Mouse (Mus musculus) kidney, embryonic 16.5 days (tissue): ENCODE measurements at regions not wholly inside any gene's neighbourhood (a gene's known extent, or its start where the extent isn't known, plus 50 kb on each side); places are given as distances from the start of the nearest gene placed in this dataset.

Experiments used
- ATAC-seq: fragments of 200-750 bp; cut with Nextera tagmentation; 2 replicates; pipeline ENCODE4 v1.8.0; 2017; ENCODE audit warnings: moderate TSS enrichment; ENCODE audit not compliant: low FRiP score, low TSS enrichment
- H3K27ac ChIP-seq: fragments of 300-500 bp; sonication (generic); 2 replicates; pipeline ENCODE4 v1.5.1; 2014; ENCODE audit warnings: low read length
- H3K27me3 ChIP-seq: fragments of 300-500 bp; sonication (generic); 2 replicates; pipeline ENCODE4 v1.6.1; 2014; ENCODE audit warnings: low read length, control low read depth, mixed read lengths; ENCODE audit not compliant: insufficient read depth
- H3K36me3 ChIP-seq: fragments of 300-500 bp; sonication (generic); 2 replicates; pipeline ENCODE4 v1.6.1; 2014; ENCODE audit warnings: low read length, control low read depth, mixed read lengths; ENCODE audit not compliant: insufficient read depth
- H3K4me1 ChIP-seq: fragments of 300-500 bp; sonication (generic); 2 replicates; pipeline ENCODE4 v1.6.1; 2014; ENCODE audit warnings: low read length, control low read depth, mixed read lengths; ENCODE audit not compliant: insufficient read depth
- H3K4me2 ChIP-seq: fragments of 300-500 bp; sonication (generic); replicated peaks from 2 replicates; pipeline ENCODE4 v1.6.1; 2014; ENCODE audit warnings: low read depth, low read length
- H3K4me3 ChIP-seq: fragments of 300-500 bp; sonication (generic); 2 replicates; pipeline ENCODE4 v1.5.1; 2014; ENCODE audit warnings: mild to moderate bottlenecking, low read length
- H3K9ac ChIP-seq: fragments of 300-500 bp; sonication (generic); replicated peaks from 2 replicates; pipeline ENCODE4 v1.6.1; 2014; ENCODE audit warnings: low read length
- H3K9me3 ChIP-seq: fragments of 300-500 bp; sonication (generic); 2 replicates; pipeline ENCODE4 v1.6.1; 2016; ENCODE audit warnings: low read length, control low read depth
- WGBS: fragments of 180-500 bp; shearing (Covaris S2); extraction: QIAGEN DNeasy Blood & Tissue Kit; methylation state at CpG from one replicate; pipeline ENCODE4 v1.1.7; 2014; 5-methylcytosine and 5-hydroxymethylcytosine counted together

DNA sequence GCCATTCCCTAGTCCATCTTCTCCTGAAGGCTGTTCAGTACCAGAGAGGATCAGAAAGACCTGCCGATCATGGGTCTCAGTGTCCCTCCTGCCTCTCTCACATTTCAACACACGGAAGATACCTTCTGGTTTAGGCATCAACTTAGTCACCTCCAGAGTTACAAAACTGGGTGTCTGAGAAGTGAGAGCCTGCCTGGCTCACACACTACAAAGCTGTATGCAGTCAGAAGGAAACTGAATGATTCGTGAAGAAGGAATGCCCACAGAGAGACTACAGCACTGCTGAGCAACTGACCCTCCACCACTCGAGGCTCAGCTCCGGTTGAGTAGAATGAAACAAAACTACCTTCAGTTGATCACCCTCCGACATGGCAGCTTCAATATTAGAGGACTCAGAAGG lies 147.9 kb downstream of the Gm12728 start:
- no peak overlapping the region for H3K4me3 ChIP-seq
- no peaks in the 10 kb centered on the region for H3K27me3 ChIP-seq
- 72% methylated on average over 6 of the region's 6 CpGs for WGBS
- H3K4me2 ChIP-seq = no peak overlapping the region
- H3K9me3 ChIP-seq = no peaks in the 10 kb centered on the region
- H3K9ac ChIP-seq = no peak overlapping the region
- no peak for ATAC-seq
- H3K27ac ChIP-seq = no peak overlapping the region
- no peaks in the 10 kb centered on the region for H3K36me3 ChIP-seq
- 0 out of 2 replicates have a peak, but pooled peaks cover 3% of the 10 kb centered on the region for H3K4me1 ChIP-seq

DNA sequence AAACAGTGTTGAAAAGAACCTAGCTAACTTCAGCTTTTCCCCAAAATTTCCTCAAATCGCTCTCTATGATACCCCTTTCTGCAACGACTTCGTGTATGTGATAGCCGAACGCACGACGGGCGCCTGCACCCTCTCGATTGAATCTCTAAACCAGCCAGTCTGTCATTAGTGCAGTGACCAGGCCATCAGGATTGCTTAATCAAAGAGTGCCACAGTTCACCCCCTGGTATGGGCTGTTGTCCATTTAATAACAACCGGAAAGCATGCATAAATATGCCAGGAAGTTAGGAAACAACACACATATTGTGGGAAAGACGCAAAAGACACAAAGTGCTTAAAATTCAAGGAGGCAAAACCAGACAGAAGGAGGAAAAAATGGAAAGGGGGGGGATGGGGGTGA lies 149.2 kb downstream of the Gm12728 start:
- Histone ChIP-seq H3K4me3 (no peak overlapping the region), H3K27ac (no peak overlapping the region), H3K4me1 (0 out of 2 replicates have a peak, but pooled peaks cover 3% of the 10 kb centered on the region), H3K9me3 (no peaks in the 10 kb centered on the region), H3K9ac (no peak overlapping the region), H3K36me3 (no peaks in the 10 kb centered on the region), H3K4me2 (no peak overlapping the region), H3K27me3 (no peaks in the 10 kb centered on the region)
- 86% methylated on average over 11 of the region's 11 CpGs for WGBS
- no peak for ATAC-seq

DNA sequence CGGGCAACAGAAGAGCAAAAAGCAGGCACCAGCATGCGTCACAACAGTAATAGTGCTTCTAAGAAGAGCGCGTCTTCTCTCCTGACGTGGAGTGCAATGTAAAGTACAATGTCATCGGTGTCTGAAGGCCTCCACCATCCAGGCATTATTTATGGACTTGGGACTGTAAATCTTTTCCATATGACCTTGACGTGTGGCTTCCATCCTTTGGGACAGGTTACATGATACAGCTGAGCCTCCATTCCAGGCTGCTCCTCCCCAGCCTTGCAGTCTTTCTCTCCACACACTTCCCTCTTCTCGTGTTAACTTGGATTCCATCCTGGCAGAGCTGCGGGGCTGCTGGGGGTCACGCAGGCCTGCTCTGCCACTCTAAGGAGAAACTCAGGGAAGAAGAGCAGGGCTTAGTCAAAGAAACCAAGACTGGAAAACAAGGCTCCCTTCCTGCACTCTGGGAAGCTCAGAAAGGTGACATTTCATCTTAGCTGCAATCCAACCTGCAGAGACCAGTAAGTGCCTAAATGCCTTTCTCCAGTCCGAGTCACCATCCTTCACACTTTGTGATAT lies 150.0 kb downstream of the Gm12728 start:
- no peak overlapping the region for H3K4me3 ChIP-seq
- H3K36me3 ChIP-seq = no peaks in the 10 kb centered on the region
- H3K27me3 ChIP-seq = no peaks in the 10 kb centered on the region
- H3K4me1 ChIP-seq = 0 out of 2 replicates have a peak, but pooled peaks cover 3% of the 10 kb centered on the region
- no peaks in the 10 kb centered on the region for H3K9me3 ChIP-seq
- WGBS = 37% methylated on average over 11 of the region's 11 CpGs
- H3K9ac ChIP-seq = no peak overlapping the region
- no peak overlapping the region for H3K4me2 ChIP-seq
- no peak overlapping the region for H3K27ac ChIP-seq
- ATAC-seq = no peak

DNA sequence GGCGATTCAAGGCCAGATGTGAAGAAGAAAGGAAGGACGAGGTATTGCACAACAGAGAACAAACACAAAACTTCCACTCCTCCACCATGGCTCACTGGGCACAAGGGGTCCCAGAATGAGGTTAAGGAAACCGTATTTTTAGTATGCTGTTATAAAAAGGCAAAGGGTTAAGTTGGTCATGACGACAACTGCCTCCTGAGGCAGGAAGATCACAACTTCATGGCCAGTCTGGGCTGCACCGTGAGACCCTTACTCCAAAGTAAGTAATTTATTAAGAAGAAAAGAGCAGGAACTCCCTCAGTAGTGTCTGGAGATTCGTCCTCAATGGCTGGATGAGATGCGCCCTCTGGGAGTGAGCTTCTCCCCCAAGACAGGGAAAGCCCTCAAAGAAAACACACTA lies 151.2 kb downstream of the Gm12728 start:
- WGBS = 55% methylated on average over 7 of the region's 7 CpGs
- ATAC-seq = no peak

DNA sequence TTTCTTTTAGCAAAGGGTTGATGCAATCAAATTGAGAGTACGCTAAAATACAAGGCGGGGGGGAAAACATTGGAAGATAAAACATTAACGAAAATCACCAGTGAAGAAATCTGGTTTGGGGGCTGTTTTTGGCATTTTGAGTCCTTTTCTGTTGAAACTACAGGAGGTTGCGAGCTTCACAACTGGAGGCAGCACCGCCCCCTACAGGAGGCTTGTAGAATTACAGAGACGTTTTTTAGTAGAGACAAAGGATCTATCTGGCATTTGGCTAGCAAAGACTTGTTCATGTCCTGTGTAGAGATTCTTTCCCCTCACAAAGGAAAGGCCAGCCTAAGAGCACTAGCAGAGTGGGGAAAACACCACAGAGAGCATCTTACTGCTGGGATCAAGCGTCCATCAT lies 152.1 kb downstream of the Gm12728 start:
- H3K9me3 ChIP-seq = no peaks in the 10 kb centered on the region
- ATAC-seq = no peak

More for the DNA sequence above, 151.2 kb downstream of the Gm12728 start:
- Histone ChIP-seq H3K9me3 (no peaks in the 10 kb centered on the region), H3K36me3 (no peaks in the 10 kb centered on the region), H3K27ac (no peak overlapping the region), H3K4me1 (0 out of 2 replicates have a peak, but pooled peaks cover 3% of the 10 kb centered on the region), H3K9ac (no peak overlapping the region), H3K4me2 (no peak overlapping the region), H3K4me3 (no peak overlapping the region), H3K27me3 (no peaks in the 10 kb centered on the region)

DNA sequence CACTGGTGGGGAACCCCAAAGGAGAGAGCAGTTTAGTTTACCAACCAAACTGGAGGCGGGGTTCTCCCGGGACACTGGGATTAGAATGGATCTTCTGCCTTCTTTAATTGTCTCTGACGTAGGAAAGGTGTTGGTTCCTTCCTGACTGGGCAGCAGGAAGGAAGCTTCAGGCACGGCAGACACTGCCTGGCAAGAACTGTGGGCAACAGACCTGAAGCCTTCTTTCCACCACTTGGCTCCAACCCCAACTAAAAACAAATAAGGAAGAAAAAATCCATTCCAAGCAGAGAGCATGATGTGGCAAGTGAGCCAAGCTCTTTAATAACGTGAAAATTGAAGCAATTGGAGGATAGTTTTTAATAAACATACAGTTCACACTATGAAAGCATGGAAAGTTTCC lies 155.3 kb downstream of the Gm12728 start:
- no peak for ATAC-seq
- H3K27ac ChIP-seq = no peak overlapping the region

More for the DNA sequence above, 152.1 kb downstream of the Gm12728 start:
- Histone ChIP-seq H3K9ac (no peak overlapping the region), H3K27me3 (no peaks in the 10 kb centered on the region), H3K36me3 (no peaks in the 10 kb centered on the region), H3K4me2 (no peak overlapping the region), H3K4me3 (no peak overlapping the region), H3K27ac (no peak overlapping the region), H3K4me1 (0 out of 2 replicates have a peak, but pooled peaks cover 3% of the 10 kb centered on the region)
- WGBS = 52% methylated on average over 7 of the region's 7 CpGs

DNA sequence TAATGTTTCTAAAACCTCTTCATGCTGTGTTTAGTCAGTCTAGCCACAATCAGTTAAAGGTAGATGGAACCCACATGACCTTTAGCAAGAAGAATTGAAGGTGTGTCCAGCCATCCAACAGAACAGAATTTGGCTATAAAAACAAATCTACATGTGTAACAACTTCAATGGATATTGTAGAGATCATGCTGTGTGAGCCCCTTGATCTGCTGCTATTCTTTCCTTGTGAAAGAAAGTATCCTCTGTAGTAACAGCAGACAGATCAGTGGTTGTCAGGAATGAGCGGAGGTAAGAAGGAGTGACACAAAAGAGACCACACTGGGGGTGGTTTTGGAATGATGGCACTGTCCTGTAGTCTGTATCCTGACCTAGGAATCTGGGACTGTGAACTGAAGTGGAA lies 156.3 kb downstream of the Gm12728 start:
- Histone ChIP-seq H3K4me2 (no peak overlapping the region), H3K9ac (no peak overlapping the region), H3K9me3 (no peaks in the 10 kb centered on the region), H3K36me3 (no peaks in the 10 kb centered on the region), H3K27me3 (no peaks in the 10 kb centered on the region), H3K27ac (no peak overlapping the region), H3K4me3 (no peak overlapping the region), H3K4me1 (no peaks in the 10 kb centered on the region)
- 92% methylated on average over 1 of the region's 1 CpGs for WGBS
- ATAC-seq = no peak

More for the DNA sequence above, 155.3 kb downstream of the Gm12728 start:
- WGBS = 71% methylated on average over 5 of the region's 5 CpGs
- Histone ChIP-seq H3K27me3 (no peaks in the 10 kb centered on the region), H3K9me3 (no peaks in the 10 kb centered on the region), H3K9ac (no peak overlapping the region), H3K4me2 (no peak overlapping the region), H3K36me3 (no peaks in the 10 kb centered on the region), H3K4me3 (no peak overlapping the region), H3K4me1 (no peaks in the 10 kb centered on the region)

DNA sequence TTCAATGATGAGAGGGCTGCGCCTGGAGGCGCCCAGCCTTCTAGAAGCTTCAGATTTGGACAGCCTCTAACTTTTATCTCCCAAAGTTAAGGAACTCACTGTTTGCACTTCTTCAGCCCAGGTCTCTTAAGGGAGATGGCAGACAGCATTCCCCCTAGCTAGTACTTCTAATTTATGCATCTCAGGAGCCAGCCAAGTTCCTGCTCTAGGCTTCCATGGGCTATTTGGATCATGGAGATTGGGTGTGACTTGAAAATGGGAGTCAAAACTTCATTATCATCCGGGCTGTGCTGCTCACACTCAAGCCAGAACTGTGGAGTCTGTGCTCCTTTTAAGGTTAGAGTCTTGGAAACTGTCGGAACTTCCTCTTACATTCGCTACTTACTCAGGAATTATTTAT lies 158.7 kb downstream of the Gm12728 start:
- H3K27me3 ChIP-seq = no peaks in the 10 kb centered on the region
- no peaks in the 10 kb centered on the region for H3K9me3 ChIP-seq
- ATAC-seq = no peak
- H3K4me1 ChIP-seq = no peaks in the 10 kb centered on the region
- no peak overlapping the region for H3K27ac ChIP-seq
- 78% methylated on average over 5 of the region's 5 CpGs for WGBS
- no peak overlapping the region for H3K4me2 ChIP-seq
- no peaks in the 10 kb centered on the region for H3K36me3 ChIP-seq
- H3K9ac ChIP-seq = no peak overlapping the region
- H3K4me3 ChIP-seq = no peak overlapping the region

DNA sequence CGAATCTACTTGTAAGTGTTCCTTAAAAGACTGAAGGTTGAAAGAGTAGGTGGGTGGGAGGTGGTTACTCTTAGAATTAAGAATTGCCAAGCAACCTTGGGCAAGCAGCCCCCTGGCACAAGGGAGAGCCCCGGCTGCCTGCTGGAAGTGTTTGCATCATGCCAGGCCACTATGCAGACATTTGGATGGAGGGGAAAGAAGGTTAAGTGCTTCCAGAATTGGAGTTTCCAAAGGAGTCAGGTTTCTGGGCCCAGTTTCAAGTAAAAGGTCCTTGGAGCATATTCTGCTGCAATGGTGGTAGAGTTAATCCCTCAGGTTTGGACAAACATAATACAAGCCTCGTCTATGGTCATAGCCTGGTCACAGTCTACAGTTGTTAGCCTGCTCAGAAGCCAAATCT lies 162.7 kb downstream of the Gm12728 start:
- H3K27ac ChIP-seq = no peak overlapping the region
- no peaks in the 10 kb centered on the region for H3K9me3 ChIP-seq
- H3K9ac ChIP-seq = no peak overlapping the region
- H3K4me3 ChIP-seq = no peak overlapping the region
- H3K4me2 ChIP-seq = no peak overlapping the region
- H3K4me1 ChIP-seq = no peaks in the 10 kb centered on the region
- no peaks in the 10 kb centered on the region for H3K36me3 ChIP-seq
- ATAC-seq = no peak
- no peaks in the 10 kb centered on the region for H3K27me3 ChIP-seq
- WGBS = 68% methylated on average over 3 of the region's 3 CpGs

DNA sequence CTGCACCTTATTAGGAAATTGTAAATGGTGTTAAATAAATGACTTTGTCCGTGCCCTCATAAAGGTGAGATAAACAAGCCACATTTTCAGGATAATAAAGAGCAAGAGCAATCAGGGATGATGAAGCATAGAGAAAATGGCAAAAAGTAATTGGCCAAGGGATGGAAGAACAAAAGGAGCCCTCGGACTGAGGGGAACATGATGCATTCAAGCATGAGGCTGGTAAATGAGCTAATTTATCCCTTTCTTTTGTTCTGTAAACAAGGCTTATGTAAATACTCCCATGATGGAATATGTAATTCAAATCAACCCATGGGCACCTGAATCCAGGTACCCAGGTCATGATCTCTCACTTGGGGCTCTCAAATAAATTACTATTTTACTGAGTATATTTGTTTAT lies 166.8 kb downstream of the Gm12728 start:
- no peak for ATAC-seq
- no peaks in the 10 kb centered on the region for H3K36me3 ChIP-seq
- no peak overlapping the region for H3K9ac ChIP-seq
- H3K27ac ChIP-seq = no peak overlapping the region
- H3K4me1 ChIP-seq = no peaks in the 10 kb centered on the region
- 62% methylated on average over 2 of the region's 2 CpGs for WGBS
- H3K4me2 ChIP-seq = no peak overlapping the region
- H3K27me3 ChIP-seq = no peaks in the 10 kb centered on the region
- H3K4me3 ChIP-seq = no peak overlapping the region
- no peaks in the 10 kb centered on the region for H3K9me3 ChIP-seq
